Mouse (Mus musculus): ENCODE data around the gene Ankrd54.
A peak's percentile ranks its signal among the peaks of the same experiment; 100 is the strongest.
"Not testable (repeated sequence)": the region's sequence is repeated elsewhere in the genome, so short reads cannot be mapped to it uniquely, and the experiment has no call there.

The Ankrd54 gene

GRCm38 (mm10) chr15:79042721-79043491, 19.8 kb downstream of the Ankrd54 start:
- DNase-seq (ENCODE audit: low read depth, low spot score) = peak; percentile 81

GRCm38 (mm10) chr15:79041585-79041984, 21.1 kb downstream of the Ankrd54 start, which contains the start of gene Galr3:
Gene Galr3, plus strand, starts transcription at chr15:79041885.
- no peak for DNase-seq (ENCODE audit: low read depth, low spot score)

- no peak for DNase-seq (ENCODE audit: low read depth, low spot score)
Measured at GRCm38 (mm10) chr15:79040501-79041416, 21.9 kb downstream of the Ankrd54 start.

- DNase-seq (ENCODE audit: low read depth, low spot score) = peak; percentile 87
Measured at GRCm38 (mm10) chr15:79038853-79039252, 23.8 kb downstream of the Ankrd54 start.

- DNase-seq (ENCODE audit: low read depth, low spot score) = no peak
Measured at GRCm38 (mm10) chr15:79038331-79038730, 24.4 kb downstream of the Ankrd54 start.

GRCm38 (mm10) chr15:79037913-79038328, 24.8 kb downstream of the Ankrd54 start:
- DNase-seq (ENCODE audit: low read depth, low spot score) = peak; percentile 82

GRCm38 (mm10) chr15:79031908-79032307, 30.8 kb downstream of the Ankrd54 start:
- DNase-seq (ENCODE audit: low read depth, low spot score) = not testable (repeated sequence)

GRCm38 (mm10) chr15:79030551-79031435, 31.9 kb downstream of the Ankrd54 start:
- peak; percentile 97 for DNase-seq (ENCODE audit: low read depth, low spot score)

- DNase-seq (ENCODE audit: low read depth, low spot score) = no peak
Measured at GRCm38 (mm10) chr15:79029519-79030241, 33.0 kb downstream of the Ankrd54 start.

GRCm38 (mm10) chr15:79028823-79029484, 33.7 kb downstream of the Ankrd54 start:
- DNase-seq (ENCODE audit: low read depth, low spot score) = no peak

GRCm38 (mm10) chr15:79028237-79028738, 34.4 kb downstream of the Ankrd54 start, which contains the start of gene H1f0:
Gene H1f0, plus strand, starts transcription at chr15:79028450.
- peak; percentile 96 for DNase-seq (ENCODE audit: low read depth, low spot score)

GRCm38 (mm10) chr15:79027291-79028205, 35.1 kb downstream of the Ankrd54 start:
- DNase-seq (ENCODE audit: low read depth, low spot score) = no peak

GRCm38 (mm10) chr15:79026511-79027290, 36.0 kb downstream of the Ankrd54 start:
- no peak for DNase-seq (ENCODE audit: low read depth, low spot score)

GRCm38 (mm10) chr15:79025687-79026308, 36.9 kb downstream of the Ankrd54 start:
- DNase-seq (ENCODE audit: low read depth, low spot score) = peak; percentile 43

GRCm38 (mm10) chr15:79023366-79023765, 39.3 kb downstream of the Ankrd54 start:
- DNase-seq (ENCODE audit: low read depth, low spot score) = no peak

GRCm38 (mm10) chr15:79022671-79023230, 39.9 kb downstream of the Ankrd54 start:
- DNase-seq (ENCODE audit: low read depth, low spot score) = no peak

GRCm38 (mm10) chr15:79018886-79019285, 43.8 kb downstream of the Ankrd54 start:
- DNase-seq (ENCODE audit: low read depth, low spot score) = no peak

Measured in brain, adult 2 months (tissue).